Mouse (Mus musculus) splenic B cell, adult 2 months (primary cell): ENCODE data around the gene Ffar2.

ENCODE experiments used
- DNase-seq: peaks from one replicate; pipeline ENCODE4 v3.0.0-alpha.2; 2011; ENCODE audit warnings: low read depth, low spot score
- H3K27me3 ChIP-seq: 2 replicates; pipeline ENCODE4 v1.6.1; 2012; ENCODE audit warnings: mild to moderate bottlenecking, low read length, moderate library complexity, mixed read lengths; ENCODE audit not compliant: control insufficient read depth, poor library complexity, insufficient read depth, severe bottlenecking
- H3K36me3 ChIP-seq: 2 replicates; pipeline ENCODE4 v1.6.1; 2012; ENCODE audit warnings: mild to moderate bottlenecking, low read length, moderate library complexity, mixed read lengths; ENCODE audit not compliant: control insufficient read depth, poor library complexity, insufficient read depth, severe bottlenecking

The Ffar2 gene

GRCm38 (mm10) chr7:30769236-30769635 lies 54.3 kb downstream of the Ffar2 start:
- no peaks in the 10 kb centered on the region for H3K36me3 ChIP-seq
- DNase-seq = no peak
- H3K27me3 ChIP-seq = no peaks in the 10 kb centered on the region; the same call in 1 of the 2 replicates
